Mouse (Mus musculus) heart, postnatal 10 days (tissue): ENCODE data around the gene Ldah. TPM values are rescaled to one million over a fixed set of nuclear protein-coding genes. Genes with fewer than 3 reads are reported as not detected.

Experiments
- DNase-seq, 2 experiments: peaks; one replicate each; pipeline ENCODE4 v3.0.0; 2021
- intact Hi-C: fragments of 180-260 bp; cut with DNase I; formaldehyde crosslinking; loops from one replicate; pipeline ENCODE4 v1.15.1; 2025
- total RNA-seq, 2 experiments: library from RNA; stranded (reverse); gene quantifications; 2 replicates each; pipeline ENCODE4 v1.2.3; 2021

Gene Ldah
- total RNA-seq, 2 experiments from 2014 or later, result 26.0 to 30.0 TPM

- intact Hi-C loops, result no loop called here
- no peak for DNase-seq
Measured at GRCm38 (mm10) chr12:8275424-8275823, 67.5 kb downstream of the Ldah start.

- intact Hi-C loops, result no loop called here
- DNase-seq, result no peak
Measured at GRCm38 (mm10) chr12:8281225-8282017, 73.5 kb downstream of the Ldah start.

GRCm38 (mm10) chr12:8287970-8288369 is 80.1 kb downstream of the Ldah start:
- peak in 1 of 2 experiments; percentile 14 for DNase-seq
- intact Hi-C loops, result no loop called here

GRCm38 (mm10) chr12:8289099-8289498 is 81.2 kb downstream of the Ldah start:
- intact Hi-C loops, result no loop called here
- DNase-seq, result no peak

- DNase-seq, result no peak
- intact Hi-C loops, result no loop called here
Measured at GRCm38 (mm10) chr12:8289499-8289898, 81.6 kb downstream of the Ldah start.

- peak; percentile 26 to 38 for DNase-seq
- intact Hi-C loops, result no loop called here
Measured at GRCm38 (mm10) chr12:8291157-8291853, 83.4 kb downstream of the Ldah start.

- intact Hi-C loops, result no loop called here
Measured at GRCm38 (mm10) chr12:8295307-8295913, 87.5 kb downstream of the Ldah start.

GRCm38 (mm10) chr12:8296154-8296553 is 88.2 kb downstream of the Ldah start:
- no peak for DNase-seq
- intact Hi-C loops, result no loop called here

More at GRCm38 (mm10) chr12:8295307-8295913, 87.5 kb downstream of the Ldah start:
- no peak for DNase-seq

- intact Hi-C loops, result no loop called here
- no peak for DNase-seq
Measured at GRCm38 (mm10) chr12:8297586-8298214, 89.8 kb downstream of the Ldah start.

GRCm38 (mm10) chr12:8298361-8299142 is 90.6 kb downstream of the Ldah start:
- no peak for DNase-seq
- intact Hi-C loops, result no loop called here

- DNase-seq, result no peak
- intact Hi-C loops, result no loop called here
Measured at GRCm38 (mm10) chr12:8299143-8300110, 91.5 kb downstream of the Ldah start.

- intact Hi-C loops, result no loop called here
- DNase-seq, result no peak
Measured at GRCm38 (mm10) chr12:8300111-8300480, 92.2 kb downstream of the Ldah start.

- DNase-seq, result no peak
- intact Hi-C loops, result no loop called here
Measured at GRCm38 (mm10) chr12:8300521-8300920, 92.6 kb downstream of the Ldah start.

GRCm38 (mm10) chr12:8301011-8301814 is 93.3 kb downstream of the Ldah start:
- intact Hi-C loops, result no loop called here

GRCm38 (mm10) chr12:8301841-8302431 is 94.0 kb downstream of the Ldah start, which contains the start of gene Gdf7:
Gdf7 (minus strand) TSS chr12:8301954.
- DNase-seq, result no peak
- intact Hi-C loops, result no loop called here

More at GRCm38 (mm10) chr12:8301011-8301814, 93.3 kb downstream of the Ldah start:
- no peak for DNase-seq

- no peak for DNase-seq
- intact Hi-C loops, result loop anchor here (5.0 kb wide), 1 partner anchor 98 kb away; the partner anchor contains the start of gene Ldah
Measured at GRCm38 (mm10) chr12:8305258-8305657, 97.4 kb downstream of the Ldah start.

GRCm38 (mm10) chr12:8306432-8306831 is 98.5 kb downstream of the Ldah start:
- intact Hi-C loops, result loop anchor here (1.0 to 5.0 kb wide), 3 partner anchors 99 to 315 kb away; partner anchors contain the start of gene Ldah
- DNase-seq, result peak; percentile 65 to 82

GRCm38 (mm10) chr12:8306910-8307309 is 99.0 kb downstream of the Ldah start:
- DNase-seq, result no peak

More at GRCm38 (mm10) chr12:8306910-8307309, 99.0 kb downstream of the Ldah start:
- intact Hi-C loops, result loop anchor here (1.0 to 5.0 kb wide), 3 partner anchors 100 to 316 kb away; partner anchors contain the start of gene Ldah
